Mouse (Mus musculus) retina, postnatal 7 days (tissue): ENCODE data around the gene Acyp1.
"Not testable (repeated sequence)": the region's sequence is repeated elsewhere in the genome, so short reads cannot be mapped to it uniquely, and the experiment has no call there.

ENCODE experiments used
- DNase-seq: peaks from one replicate; pipeline ENCODE4 v3.0.0-alpha.2; 2012; ENCODE audit warnings: low read depth, low spot score

The Acyp1 gene

GRCm38 (mm10) chr12:85284331-85284730 is 3.9 kb downstream of the Acyp1 start:
- no peak for DNase-seq

GRCm38 (mm10) chr12:85281756-85282155 is 6.5 kb downstream of the Acyp1 start:
- not testable (repeated sequence) for DNase-seq

- DNase-seq, result no peak
Observed at GRCm38 (mm10) chr12:85280845-85281651, 7.2 kb downstream of the Acyp1 start.

- peak; percentile 94 for DNase-seq
Observed at GRCm38 (mm10) chr12:85280105-85280844, 8.0 kb downstream of the Acyp1 start.

- no peak for DNase-seq
Observed at GRCm38 (mm10) chr12:85279396-85280080, 8.7 kb downstream of the Acyp1 start.

- DNase-seq, result no peak
Observed at GRCm38 (mm10) chr12:85278919-85279318, 9.3 kb downstream of the Acyp1 start.

- no peak for DNase-seq
Observed at GRCm38 (mm10) chr12:85276273-85276672, 12.0 kb downstream of the Acyp1 start.

- DNase-seq, result no peak
Observed at GRCm38 (mm10) chr12:85273508-85273907, 14.7 kb downstream of the Acyp1 start.

GRCm38 (mm10) chr12:85271843-85272206 is 16.4 kb downstream of the Acyp1 start:
- DNase-seq, result no peak

GRCm38 (mm10) chr12:85271132-85271842 is 17.0 kb downstream of the Acyp1 start:
- DNase-seq, result no peak

- DNase-seq, result peak; percentile 82
Observed at GRCm38 (mm10) chr12:85270319-85270718, 17.9 kb downstream of the Acyp1 start, which contains the start of gene Mlh3. Mlh3 (minus strand) TSS chr12:85270599.

- no peak for DNase-seq
Observed at GRCm38 (mm10) chr12:85269821-85270220, 18.4 kb downstream of the Acyp1 start.

GRCm38 (mm10) chr12:85266248-85266647 is 22.0 kb downstream of the Acyp1 start:
- no peak for DNase-seq

GRCm38 (mm10) chr12:85264940-85265339 is 23.3 kb downstream of the Acyp1 start:
- DNase-seq, result no peak

GRCm38 (mm10) chr12:85264531-85264930 is 23.7 kb downstream of the Acyp1 start:
- no peak for DNase-seq

GRCm38 (mm10) chr12:85263190-85263589 is 25.0 kb downstream of the Acyp1 start:
- no peak for DNase-seq

- no peak for DNase-seq
Observed at GRCm38 (mm10) chr12:85262489-85262888, 25.7 kb downstream of the Acyp1 start.

- no peak for DNase-seq
Observed at GRCm38 (mm10) chr12:85257008-85257639, 31.1 kb downstream of the Acyp1 start.

GRCm38 (mm10) chr12:85256074-85256751 is 32.0 kb downstream of the Acyp1 start:
- no peak for DNase-seq

- no peak for DNase-seq
Observed at GRCm38 (mm10) chr12:85252083-85252482, 36.2 kb downstream of the Acyp1 start.

GRCm38 (mm10) chr12:85237553-85237952 is 50.7 kb downstream of the Acyp1 start:
- no peak for DNase-seq
